Mouse (Mus musculus) gastrocnemius, adult 2 months (tissue): ENCODE measurements at regions not wholly inside any gene's neighbourhood (a gene's known extent, or its start where the extent isn't known, plus 50 kb on each side); places are given as distances from the start of the nearest gene placed in this dataset.
"Not testable (repeated sequence)": the region's sequence is repeated elsewhere in the genome, so short reads cannot be mapped to it uniquely, and the experiment has no call there.

Experiments used
- DNase-seq: peaks from one replicate; pipeline ENCODE4 v3.0.0; 2022
- H3K27ac ChIP-seq: fragments of 200-600 bp; 2 replicates; pipeline ENCODE4 v1.8.1; 2022; ENCODE audit warnings: mild to moderate bottlenecking
- H3K4me3 ChIP-seq: fragments of 200-600 bp; 2 replicates; pipeline ENCODE4 v1.8.1; 2022; ENCODE audit warnings: mild to moderate bottlenecking, moderate library complexity
- CTCF ChIP-seq: fragments of 200-600 bp; IDR thresholded peaks from 2 replicates; pipeline ENCODE4 v1.8.1; 2022; ENCODE audit warnings: antibody characterized with exemption, mild to moderate bottlenecking, moderate library complexity
- intact Hi-C: fragments of 180-260 bp; cut with DNase I; formaldehyde crosslinking; loops from one replicate; pipeline ENCODE4 v1.15.1; 2025

GRCm38 (mm10) chr5:68353211-68353610 lies 321.6 kb downstream of the Grxcr1 start:
- H3K4me3 ChIP-seq = no peak overlapping the region
- no peak for TF ChIP-seq CTCF
- DNase-seq = peak; percentile 40
- intact Hi-C loops = no loop called here
- H3K27ac ChIP-seq = peak overlapping the region; percentile 43; the same call in 1 of the 2 replicates

DNA sequence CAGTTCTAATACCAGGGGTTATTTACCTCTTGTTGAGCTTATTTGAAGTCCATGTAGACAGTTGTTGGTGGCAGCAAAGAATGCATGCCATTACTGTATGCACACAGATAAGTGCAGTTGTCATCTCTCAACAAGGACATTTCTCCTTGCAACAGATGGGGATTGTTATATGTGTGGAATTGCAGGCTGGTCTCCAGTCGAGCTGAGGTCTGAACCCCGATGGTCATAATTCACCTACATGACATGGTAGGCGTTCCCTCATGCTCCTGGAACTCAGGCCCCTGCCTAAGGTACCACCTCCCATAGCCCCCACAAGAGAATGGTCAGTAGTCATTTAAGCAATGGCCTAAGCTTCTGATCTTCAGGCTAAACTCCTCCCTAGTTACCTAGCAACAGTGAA lies 322.2 kb downstream of the Grxcr1 start:
- DNase-seq, intact Hi-C loops, H3K4me3 ChIP-seq: not testable (repeated sequence)
- peak overlapping the region; percentile 43; the same call in 1 of the 2 replicates for H3K27ac ChIP-seq

GRCm38 (mm10) chr5:68361581-68362211 lies 330.1 kb downstream of the Grxcr1 start:
- intact Hi-C loops = no loop called here
- DNase-seq = no peak
- no peak for TF ChIP-seq CTCF
- H3K27ac ChIP-seq = no peak overlapping the region
- H3K4me3 ChIP-seq = no peak overlapping the region

DNA sequence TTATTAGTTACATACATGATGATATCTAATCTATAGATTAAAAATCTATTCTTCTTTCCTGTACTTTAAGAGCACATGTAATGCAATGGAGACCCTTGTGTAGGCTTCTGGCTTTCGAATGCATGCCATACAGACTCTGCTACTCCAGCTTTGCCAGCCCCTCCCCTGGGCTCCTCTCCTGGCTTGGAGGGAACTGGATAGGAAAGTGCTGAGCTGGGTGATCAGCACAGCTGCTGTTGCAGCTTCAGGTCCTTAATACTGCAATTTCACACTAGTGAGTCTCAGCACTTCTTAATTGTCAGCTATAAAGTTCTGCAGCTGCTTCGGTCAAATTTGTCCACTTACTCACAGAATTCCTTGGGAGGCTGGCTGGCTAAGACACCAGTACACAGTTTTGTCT lies 341.4 kb downstream of the Grxcr1 start:
- TF ChIP-seq CTCF = no peak
- no peak overlapping the region for H3K27ac ChIP-seq
- intact Hi-C loops = no loop called here
- no peak for DNase-seq
- H3K4me3 ChIP-seq = no peak overlapping the region
